Mouse (Mus musculus) left cerebral cortex, postnatal 25 days (tissue): ENCODE data around the gene Musk. TPM values are rescaled to one million over a fixed set of nuclear protein-coding genes. Genes with fewer than 3 reads are reported as not detected.

Experiments
- DNase-seq, 2 experiments: peaks; one replicate each; pipeline ENCODE4 v3.0.0; 2022; ENCODE audit warnings: low spot score in 2 of 2, mixed read lengths in 1 of 2
- intact Hi-C: fragments of 180-260 bp; cut with DNase I; formaldehyde crosslinking; loops from one replicate; pipeline ENCODE4 v1.15.1; 2025
- total RNA-seq, 2 experiments: library from RNA; stranded (reverse); gene quantifications; 2 replicates each; pipeline ENCODE4 v1.2.3; 2021

Gene Musk
- total RNA-seq, 2 experiments from 2014 or later: 2.1 to 2.3 TPM

DNA sequence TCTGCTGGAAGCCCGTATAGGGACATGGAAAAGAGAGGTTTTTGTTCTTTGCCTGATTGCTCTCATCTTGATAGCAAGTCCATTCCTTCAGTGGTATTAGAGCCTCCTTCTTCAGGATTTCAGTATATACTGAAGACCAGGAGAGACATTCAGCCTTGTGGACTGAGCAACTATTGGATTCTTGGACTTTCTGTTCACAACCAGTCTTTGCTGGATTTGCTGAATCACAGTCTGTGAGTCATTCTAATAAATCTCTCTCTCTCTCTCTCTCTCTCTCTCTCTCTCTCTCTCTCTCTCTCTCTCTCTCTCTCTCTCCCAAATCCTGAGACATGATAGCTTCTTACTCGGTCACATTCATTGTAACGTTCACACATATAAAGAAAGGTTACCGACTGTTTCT, 93.4 kb downstream of the Musk start:
- intact Hi-C loops: no loop called here
- no peak for DNase-seq

DNA sequence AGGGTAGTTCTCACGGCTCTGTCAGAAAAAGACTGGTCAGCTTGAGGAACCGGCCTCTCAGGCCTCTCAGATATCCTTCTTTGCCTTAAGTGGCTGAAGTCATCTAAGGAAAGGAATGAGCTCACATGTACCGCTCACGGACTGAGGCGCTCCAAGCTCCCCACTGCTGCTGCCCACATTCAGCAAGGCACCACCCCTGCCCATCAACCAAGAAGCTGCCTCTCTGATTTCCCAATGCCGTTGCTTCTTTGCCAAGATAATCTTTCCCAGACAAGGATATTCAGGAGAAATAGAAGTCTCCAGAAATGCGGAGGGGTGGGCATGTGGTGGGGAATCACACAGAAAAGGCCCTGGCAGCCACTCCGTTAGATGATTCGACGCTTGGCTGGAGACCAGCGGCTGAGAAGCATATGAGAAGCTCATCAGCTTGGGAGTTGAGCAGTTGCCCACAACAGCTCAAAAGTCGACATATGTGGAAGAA, 115.1 kb downstream of the Musk start:
- DNase-seq: peak; percentile 72 to 96
- intact Hi-C loops: loop anchor here (2.0 kb wide), 1 partner anchor 76 kb away; no protein-coding TSS in a partner anchor

DNA sequence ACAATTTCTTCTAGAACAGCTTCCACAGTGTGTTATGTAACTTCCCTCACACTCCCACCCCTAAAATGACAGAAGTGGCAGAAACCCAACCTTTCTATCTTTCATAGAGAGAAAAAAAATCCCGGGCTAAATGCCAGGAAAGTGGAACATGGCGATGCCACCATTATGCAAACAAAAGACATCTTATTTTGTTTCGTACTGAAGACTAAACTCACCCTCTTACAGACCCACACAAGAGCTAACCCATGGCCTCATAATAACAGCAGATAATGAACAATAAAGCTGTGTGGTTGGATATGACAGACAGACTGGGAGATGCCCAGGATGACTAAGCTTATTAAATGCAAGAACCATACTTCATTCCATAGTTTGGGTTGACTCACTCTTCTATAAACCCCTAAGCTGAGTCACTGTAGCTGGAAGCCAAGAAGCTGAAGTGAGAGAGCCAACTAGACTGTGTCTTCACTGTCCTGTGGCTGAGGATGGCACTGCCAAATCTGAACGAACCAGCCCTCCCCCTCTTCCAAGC, 116.3 kb downstream of the Musk start:
- intact Hi-C loops: loop anchor here (2.0 kb wide), 1 partner anchor 75 kb away; no protein-coding TSS in a partner anchor
- peak; percentile 47 to 94 for DNase-seq

DNA sequence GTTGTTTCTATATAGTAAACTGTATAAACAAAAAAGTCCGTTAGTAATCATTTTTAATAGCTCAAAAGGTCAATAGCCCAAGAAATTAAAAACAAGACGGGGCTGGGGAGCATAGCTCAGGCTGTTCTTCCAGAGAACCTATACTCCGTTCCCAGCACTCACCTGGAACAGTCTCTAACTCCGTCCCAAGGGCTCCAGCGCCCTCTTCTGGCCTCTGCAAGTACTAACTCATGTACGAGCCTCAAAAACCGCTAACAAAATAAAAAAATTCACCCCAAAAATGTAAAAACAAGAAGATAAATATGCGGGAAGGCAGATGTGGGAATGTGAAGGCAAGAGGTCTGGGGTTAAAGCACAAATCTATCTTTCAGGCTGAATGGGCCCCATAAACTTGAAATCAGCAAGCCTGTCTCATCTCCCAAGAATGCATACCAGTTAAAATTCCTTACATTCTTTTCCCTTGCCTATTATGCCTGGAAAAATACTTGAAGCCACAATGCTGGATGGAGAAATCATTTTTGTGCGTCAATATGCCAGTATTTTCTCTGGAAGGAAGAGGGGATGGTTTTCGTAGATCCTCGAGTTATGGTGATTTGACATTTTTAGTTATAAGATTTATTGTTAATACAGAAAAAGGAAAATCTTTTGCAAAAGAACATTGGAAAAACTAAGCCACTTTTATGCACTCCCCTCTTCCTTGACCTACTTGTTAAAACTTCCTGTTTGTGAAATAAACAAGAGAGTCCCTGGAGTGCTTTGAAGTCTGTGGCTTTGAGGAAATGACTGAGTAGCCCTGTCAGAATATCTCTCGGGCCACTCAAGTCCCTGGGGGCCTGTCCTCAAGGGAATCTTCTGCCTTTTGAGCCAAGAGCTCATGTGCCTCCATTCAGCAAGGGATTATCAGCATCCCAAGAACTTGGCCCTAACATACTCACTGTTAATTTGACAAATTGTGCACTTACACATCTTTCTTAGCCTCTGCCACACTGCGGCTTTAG, 127.7 kb downstream of the Musk start:
- intact Hi-C loops: loop anchor here (2.0 kb wide), 1 partner anchor 335 kb away; no protein-coding TSS in a partner anchor
- no peak for DNase-seq

DNA sequence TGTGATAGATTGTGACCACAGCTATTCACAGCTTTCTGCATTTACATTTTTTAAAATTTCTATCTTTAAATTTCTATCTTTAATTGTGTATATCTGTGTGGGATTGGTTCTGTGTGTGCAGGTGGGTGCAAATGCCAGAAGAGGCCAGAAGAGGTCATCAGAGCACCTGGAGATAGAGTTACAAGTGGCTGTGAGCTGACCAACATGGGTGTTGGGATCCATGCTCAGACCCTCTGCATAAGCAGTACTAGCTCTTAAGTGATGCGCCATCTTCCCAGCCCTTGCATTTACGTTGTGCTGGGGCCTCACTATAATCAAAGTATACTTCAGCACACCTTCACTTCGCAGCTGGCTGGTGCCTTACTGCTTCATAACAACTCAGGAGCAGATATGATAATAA, 129.8 kb downstream of the Musk start:
- intact Hi-C loops: loop anchor here (2.0 to 5.0 kb wide), 2 partner anchors 137 to 333 kb away; partner anchors contain the start of gene Lpar1
- no peak for DNase-seq

DNA sequence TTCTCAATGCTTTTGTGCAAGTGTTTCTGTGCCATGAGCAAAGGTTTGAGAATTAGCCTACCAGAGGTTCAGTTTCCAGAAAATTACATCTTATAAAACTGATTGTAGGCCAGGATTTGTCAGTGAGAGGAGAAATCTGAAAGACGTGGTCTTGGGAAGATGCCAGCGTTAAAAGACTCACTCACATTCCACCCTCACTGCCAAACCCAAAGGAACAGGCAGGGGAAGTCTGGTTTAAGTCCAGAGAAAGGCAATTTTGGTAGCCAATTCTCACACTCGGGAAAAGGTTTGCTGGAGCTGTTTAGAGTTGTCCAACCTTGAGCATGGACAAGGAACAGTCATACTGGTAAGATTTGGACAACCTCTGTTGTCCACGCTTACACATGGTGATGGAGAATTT, 131.6 kb downstream of the Musk start:
- intact Hi-C loops: loop anchor here (5.0 kb wide), 1 partner anchor 135 kb away; the partner anchor contains the start of gene Lpar1
- peak; percentile 26 to 32 for DNase-seq

DNA sequence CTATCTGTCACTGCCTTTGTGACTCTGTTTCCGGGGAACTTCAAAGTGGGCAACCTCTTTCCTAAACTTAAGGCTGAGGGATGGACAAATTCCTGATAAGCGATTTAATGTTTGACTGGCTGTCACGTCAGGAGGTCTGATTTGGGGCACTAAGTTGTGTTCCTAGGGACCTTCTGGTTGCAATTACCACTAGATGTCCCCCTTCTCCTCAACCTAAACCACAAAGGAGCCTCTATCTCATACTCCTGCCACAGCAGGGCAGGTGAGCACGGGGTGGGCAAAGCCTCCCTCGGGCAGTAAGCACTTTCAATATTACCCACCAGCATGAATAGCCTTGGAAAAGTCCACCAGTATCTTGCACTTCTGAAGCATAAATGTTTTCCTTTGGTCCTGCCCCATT, 133.5 kb downstream of the Musk start:
- peak in 1 of 2 experiments; percentile 42 for DNase-seq
- intact Hi-C loops: loop anchor here (5.0 kb wide), 1 partner anchor 133 kb away; the partner anchor contains the start of gene Lpar1

DNA sequence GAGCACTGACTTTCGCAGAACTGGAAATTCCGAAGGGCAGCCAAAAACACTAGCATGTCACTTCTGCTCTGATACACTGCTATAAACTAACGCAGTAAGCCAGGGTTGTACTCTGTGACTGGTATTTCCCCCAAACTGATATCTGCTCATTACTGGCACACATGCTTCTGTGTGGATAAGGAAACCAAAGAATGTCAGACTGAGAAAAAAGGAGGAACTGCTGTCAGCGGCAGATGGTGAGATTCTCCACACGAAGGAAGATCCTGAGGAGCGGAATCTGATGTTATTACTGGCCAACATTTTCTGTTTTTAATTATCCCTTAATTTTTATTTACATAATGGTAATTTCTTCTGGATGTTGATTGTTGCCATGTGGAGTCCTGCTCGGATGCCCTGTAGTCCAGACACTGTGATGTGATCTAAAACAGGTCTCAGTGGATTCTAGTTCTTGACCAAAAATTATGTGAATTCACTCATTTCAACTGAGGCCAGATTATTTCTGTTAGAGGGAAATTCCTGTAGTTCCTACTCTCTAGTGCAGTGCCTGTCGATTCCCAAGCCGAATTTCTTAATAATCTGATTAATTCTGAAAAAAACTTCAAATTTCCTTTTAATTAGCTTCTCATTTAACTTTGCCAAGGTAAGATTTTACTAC, 137.6 kb downstream of the Musk start:
- intact Hi-C loops: loop anchor here (10.0 kb wide), 1 partner anchor 149 kb away; no protein-coding TSS in a partner anchor
- no peak for DNase-seq

Other genes starting within 250 kb of the Musk start
- 1 to 10 TPM in 1 of 2 experiments, under 1 TPM in 1; 0.96 to 1.0 TPM for gene Svep1, start 79.1 kb upstream of the Musk start, total RNA-seq